9 mouse cellular contexts compared by ENCODE assay signal in genomic region chr11:55012551-55013521, GRCm38 (mm10). TPM values are rescaled to one million over a fixed set of nuclear protein-coding genes. Genes with fewer than 3 reads are reported as not detected.
DNase-seq lines count a peak whose midpoint lies in the region; ATAC-seq and TF ChIP-seq lines count a peak whose summit lies in the region.
"Had no signal": no experiment of that assay in that cellular context is flagged by ENCODE, and none has a peak within 500 bp of the region (broad histone marks: within the 10 kb centered on the region; RNA-seq: fewer than 3 reads in every experiment).

No protein-coding gene starts in this region.

- peak; percentile 38 for DNase-seq in adrenal gland, postnatal 10 days
- no peak for DNase-seq in adrenal gland, postnatal 25 days
- peak; percentile 77 to 82 for DNase-seq in lung, adult 18-20 months
- no peak for DNase-seq in lung, adult 2 months
- DNase-seq in testis, postnatal 14 days (ENCODE audit: low spot score): peak; percentile 29
- no peak for DNase-seq in frontal cortex, postnatal 36 days (ENCODE audit: low spot score in 2 of 2)

- H3K4me2 ChIP-seq in liver, embryonic 16.5 days (ENCODE audit: low read depth, low read length): no peak overlapping the region

- 67% methylated on average over 5 of the region's 5 CpGs for WGBS in lung, adult 2 months
- 64% methylated on average over 5 of the region's 5 CpGs for WGBS in liver, embryonic 16.5 days (ENCODE audit: insufficient replicate concordance)

- no peak overlapping the region for H3K9ac ChIP-seq in liver, embryonic 16.5 days (ENCODE audit: low read depth, low read length)

- TF ChIP-seq CTCF in lung, adult 2 months (IDR thresholded peaks at IDR 0.05; ENCODE audit: insufficient read depth, low read length): no peak

- H3K27ac ChIP-seq in liver, embryonic 16.5 days (ENCODE audit: low read length): peak overlapping the region; percentile 9; the same call in 1 of the 2 replicates

- peaks cover 2% of the 10 kb centered on the region; the same call in 1 of the 2 replicates for H3K36me3 ChIP-seq in liver, embryonic 16.5 days (ENCODE audit: control insufficient read depth, insufficient read depth)

- H3K4me3 ChIP-seq in lung, adult 2 months (replicated peaks; ENCODE audit: extremely low read depth, low read depth, low read length): no peak overlapping the region
- no peak overlapping the region for H3K4me3 ChIP-seq in liver, embryonic 16.5 days (ENCODE audit: low read depth, low read length)

- peaks cover 4% of the 10 kb centered on the region; the same call in 1 of the 2 replicates for H3K4me1 ChIP-seq in lung, adult 2 months (ENCODE audit: control insufficient read depth, insufficient read depth, low read length)
- H3K4me1 ChIP-seq in liver, embryonic 16.5 days (ENCODE audit: control insufficient read depth, low read depth, low read length): peaks cover 7% of the 10 kb centered on the region

- 0 out of 2 replicates have a peak, but pooled peaks have one; percentile 33 for ATAC-seq in liver, embryonic 16.5 days (ENCODE audit: low read depth)
- ATAC-seq in erythroid progenitor cell, adult 5-6 weeks (replicated peaks; ENCODE audit: low FRiP score, poor library complexity, severe bottlenecking): no peak
- ATAC-seq: forebrain, embryonic 16.5 days had no signal

- no peak for TF ChIP-seq POLR2A in lung, adult 2 months (IDR thresholded peaks at IDR 0.05; ENCODE audit: borderline replicate concordance, extremely low read depth, low read depth, low read length)

- no peaks in the 10 kb centered on the region for H3K9me3 ChIP-seq in liver, embryonic 16.5 days (replicated peaks; ENCODE audit: control insufficient read depth, low read length)

- H3K27me3 ChIP-seq in liver, embryonic 16.5 days (ENCODE audit: control insufficient read depth, insufficient read depth, low read depth, low read length): no peaks in the 10 kb centered on the region

RNA-seq across cellular contexts. Expression of gene Anxa6, which starts 20.4 kb away (rescaled TPM):
- total RNA-seq in adrenal gland, postnatal 10 days (2021): 100 to 1,000 TPM; 181 to 222 TPM
- 94.6 and 115 TPM in 2 replicates for total RNA-seq in adrenal gland, postnatal 25 days (2021)
- polyA plus RNA-seq in lung, adult 2 months (2012; rRNA removed): 151 and 170 TPM in 2 replicates
- polyA plus RNA-seq in liver, embryonic 16.5 days (2015; fragmentation: Nextera tagmentation; extraction: Ambion mirVana): 56.9 and 66.1 TPM in 2 replicates
- total RNA-seq in erythroid progenitor cell, adult 5-6 weeks (2015; ENCODE audit: low replicate concordance): 12.3 and 15.1 TPM in 2 replicates
- 14.6 and 16.3 TPM in 2 replicates for total RNA-seq in erythroid progenitor cell, adult 5-6 weeks (2017; ENCODE audit: low replicate concordance)

RNA-seq across cellular contexts. Expression of gene Tnip1, which starts 50.1 kb away (rescaled TPM):
- total RNA-seq in adrenal gland, postnatal 10 days (2021): 10 to 100 TPM; 53.2 to 64.1 TPM
- 79.9 and 97.1 TPM in 2 replicates for total RNA-seq in adrenal gland, postnatal 25 days (2021)
- polyA plus RNA-seq in lung, adult 2 months (2012; rRNA removed): 43.9 and 47.2 TPM in 2 replicates
- 5.2 and 6.5 TPM in 2 replicates for polyA plus RNA-seq in liver, embryonic 16.5 days (2015; fragmentation: Nextera tagmentation; extraction: Ambion mirVana)
- total RNA-seq in erythroid progenitor cell, adult 5-6 weeks (2015; ENCODE audit: low replicate concordance): 6.3 and 7.9 TPM in 2 replicates
- total RNA-seq in erythroid progenitor cell, adult 5-6 weeks (2017; ENCODE audit: low replicate concordance): 3.3 and 8.7 TPM in 2 replicates

Comparison
In these comparisons a context has a peak if more than half of its experiments do, and no peak if none do; other contexts are left out.
1. DNase-seq: peak in adrenal gland, postnatal 10 days (single experiment), lung, adult 18-20 months (2 of 2) and testis, postnatal 14 days (single experiment); none in adrenal gland, postnatal 25 days (single experiment), lung, adult 2 months (single experiment) and frontal cortex, postnatal 36 days (0 of 2).